Mouse (Mus musculus): ENCODE measurements around the gene Bbs2. TPM values are rescaled to one million over a fixed set of nuclear protein-coding genes. Genes with fewer than 3 reads are reported as not detected.
"Not testable (repeated sequence)": the region's sequence is repeated elsewhere in the genome, so short reads cannot be mapped to it uniquely, and the experiment has no call there.

Gene Bbs2
- total RNA-seq (2021): 10 to 100 TPM; 19.6 to 24.4 TPM

DNA sequence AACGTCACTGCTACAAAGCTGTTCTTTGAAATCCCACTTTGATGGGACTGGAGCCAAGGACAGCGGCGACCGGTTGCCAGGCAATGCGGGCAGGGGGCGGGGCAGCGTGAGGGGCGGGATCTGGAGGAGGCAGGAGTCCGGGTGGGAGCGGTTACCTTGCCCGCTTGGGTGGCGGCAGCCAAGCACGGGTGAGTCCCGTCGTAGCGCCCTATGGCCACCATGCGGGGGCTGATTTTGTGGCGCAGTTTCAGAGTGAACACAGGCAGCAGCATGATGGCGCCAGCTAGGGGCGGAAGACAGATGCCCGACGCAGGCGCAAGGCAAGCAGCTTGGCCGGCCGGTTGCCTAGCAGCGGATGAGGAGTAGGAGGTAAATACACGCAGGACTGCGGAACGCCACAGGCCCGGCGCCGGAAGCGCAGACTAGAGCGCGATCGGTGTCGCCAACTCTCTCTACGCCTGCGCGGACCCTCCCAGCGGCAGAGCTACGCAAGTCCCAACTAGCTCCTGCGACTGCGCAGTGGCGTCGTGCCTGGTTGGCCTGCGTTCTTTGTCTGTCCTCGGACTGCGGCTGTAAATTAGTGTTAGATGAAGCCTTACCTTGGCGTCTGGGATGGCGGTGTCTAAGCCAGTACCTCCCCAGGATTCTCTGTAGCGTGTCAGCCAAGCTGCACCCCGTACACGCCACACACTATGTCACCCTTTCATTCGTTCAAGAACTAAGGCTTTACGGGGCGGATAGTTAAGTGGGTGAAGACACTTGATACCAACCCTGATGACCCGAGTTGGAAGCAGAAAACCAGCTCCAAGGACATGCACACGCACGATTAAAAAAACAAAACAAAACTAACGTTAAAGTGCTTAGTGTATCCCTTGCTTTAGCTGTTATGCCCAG is at the start of gene Bbs2:
TSS of gene Bbs2 (minus strand) at position 848 of the 894 bp plus-strand sequence.
- DNase-seq (ENCODE audit: extremely low spot score in 1 of 2, low spot score in 1 of 2): peak; percentile 94 to 97

DNA sequence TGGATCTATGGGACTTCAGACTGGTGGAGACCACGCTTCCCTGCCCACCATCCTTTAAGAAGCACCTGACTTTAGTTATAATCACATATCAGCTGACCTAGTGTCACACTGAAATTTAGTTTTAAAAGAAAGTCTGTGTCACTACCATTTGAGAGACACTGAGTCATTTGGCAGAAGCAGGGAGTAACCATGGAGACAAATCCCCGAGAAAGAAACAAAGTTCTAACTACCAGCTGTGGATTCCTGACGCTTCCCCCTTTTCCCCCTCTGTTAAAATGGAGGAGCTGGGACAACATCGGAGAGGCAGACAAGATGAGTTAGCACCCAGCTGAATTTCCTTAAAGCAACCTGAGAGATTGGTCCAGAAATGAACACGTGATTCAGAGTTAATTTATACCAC is 49.5 kb upstream of the Bbs2 start:
- DNase-seq (ENCODE audit: extremely low spot score in 1 of 2, low spot score in 1 of 2): no peak

DNA sequence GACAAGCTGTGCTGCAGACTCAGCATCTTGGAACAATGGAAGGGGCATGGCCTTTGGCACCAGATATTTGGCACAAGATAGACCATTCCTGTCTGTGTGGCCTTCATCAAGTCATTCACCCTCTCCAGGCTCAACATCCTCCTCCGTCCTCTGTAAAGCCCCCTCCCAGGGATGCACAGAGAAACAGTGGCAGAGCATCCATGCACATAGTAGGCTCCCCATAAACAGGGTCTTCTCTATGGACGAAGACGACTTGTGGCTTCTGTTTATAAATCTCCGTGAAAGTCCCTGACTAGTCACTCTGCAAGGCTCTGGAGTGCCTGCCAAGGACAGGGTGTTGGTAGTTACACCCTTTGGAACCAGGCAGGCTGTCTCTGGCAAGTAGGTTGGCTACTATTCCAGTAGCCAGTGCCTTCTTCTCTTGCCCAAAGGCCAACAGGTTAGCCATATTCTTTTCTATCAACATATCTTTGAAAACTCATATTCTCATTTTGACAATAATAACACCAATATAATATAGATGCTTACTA is 41.6 kb upstream of the Bbs2 start:
- no peak for DNase-seq (ENCODE audit: extremely low spot score in 1 of 2, low spot score in 1 of 2)

GRCm38 (mm10) chr8:94136933-94137332 is 38.2 kb upstream of the Bbs2 start, which contains the start of gene Mt4:
Gene Mt4 (plus strand): TSS chr8:94137197.
- no peak for DNase-seq (ENCODE audit: extremely low spot score in 1 of 2, low spot score in 1 of 2)

GRCm38 (mm10) chr8:94136192-94136591 is 37.5 kb upstream of the Bbs2 start:
- DNase-seq (ENCODE audit: extremely low spot score in 1 of 2, low spot score in 1 of 2): no peak

DNA sequence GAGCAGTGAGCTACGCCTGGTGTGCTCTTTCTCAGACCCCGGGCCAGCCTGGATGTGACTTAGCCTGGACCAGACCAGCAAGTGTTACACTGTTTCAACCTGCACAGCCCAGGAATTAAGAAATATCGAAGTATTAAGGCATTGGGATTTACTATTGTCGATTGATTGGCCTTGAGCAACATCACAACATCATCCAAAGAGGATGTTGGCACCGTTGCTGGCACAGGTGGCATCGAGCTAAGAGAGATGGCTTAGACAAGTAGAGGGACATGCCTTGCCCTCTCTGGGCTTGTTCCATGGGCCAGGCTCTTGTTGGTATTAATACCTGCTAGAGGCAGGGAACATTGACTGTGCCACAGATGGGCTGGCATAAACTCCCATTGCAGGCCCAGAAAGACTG is 36.8 kb upstream of the Bbs2 start:
- no peak for DNase-seq (ENCODE audit: extremely low spot score in 1 of 2, low spot score in 1 of 2)

DNA sequence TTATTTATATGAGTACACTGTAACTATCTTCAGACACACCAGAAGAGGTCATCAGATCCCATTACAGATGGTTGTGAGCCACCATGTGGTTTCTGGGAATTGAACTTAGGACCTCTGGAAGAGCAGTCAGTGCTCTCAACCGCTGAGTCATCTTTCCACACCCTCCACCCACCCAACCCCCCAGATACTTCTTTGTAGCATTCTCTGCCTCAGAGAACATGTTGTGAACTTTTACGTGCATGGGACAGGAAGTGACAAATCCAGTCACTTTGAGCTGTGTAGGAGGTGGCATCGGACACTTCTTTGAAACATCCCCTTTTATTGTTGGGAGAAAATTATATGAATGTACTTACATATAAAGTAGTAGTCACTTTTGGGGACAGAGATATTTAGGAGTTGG is 35.9 kb upstream of the Bbs2 start:
- DNase-seq (ENCODE audit: extremely low spot score in 1 of 2, low spot score in 1 of 2): not testable (repeated sequence)

DNA sequence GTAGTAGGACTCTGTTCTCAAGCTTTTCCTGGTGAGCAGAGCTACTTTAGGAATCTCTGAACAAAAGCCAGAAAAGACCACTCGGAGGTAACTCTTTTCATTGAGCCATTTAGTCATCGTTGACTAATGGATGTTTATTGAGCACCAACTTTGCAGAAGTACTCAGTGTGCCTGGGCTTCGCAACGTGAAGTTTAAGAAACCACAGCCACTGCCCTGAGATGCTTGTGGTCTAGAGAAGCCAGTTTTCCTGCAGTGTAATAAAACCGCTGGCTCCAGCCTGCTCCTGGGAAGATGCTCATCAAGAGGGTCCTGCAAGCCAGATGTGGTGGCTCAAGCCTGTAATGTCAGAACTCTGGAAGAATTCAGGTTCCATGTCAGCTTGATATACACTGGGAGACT is 33.4 kb upstream of the Bbs2 start:
- DNase-seq (ENCODE audit: extremely low spot score in 1 of 2, low spot score in 1 of 2): no peak

- no peak for DNase-seq (ENCODE audit: extremely low spot score in 1 of 2, low spot score in 1 of 2)
Measured at GRCm38 (mm10) chr8:94130126-94130525, 31.4 kb upstream of the Bbs2 start.

GRCm38 (mm10) chr8:94129133-94129789 is 30.5 kb upstream of the Bbs2 start:
- no peak for DNase-seq (ENCODE audit: extremely low spot score in 1 of 2, low spot score in 1 of 2)

DNA sequence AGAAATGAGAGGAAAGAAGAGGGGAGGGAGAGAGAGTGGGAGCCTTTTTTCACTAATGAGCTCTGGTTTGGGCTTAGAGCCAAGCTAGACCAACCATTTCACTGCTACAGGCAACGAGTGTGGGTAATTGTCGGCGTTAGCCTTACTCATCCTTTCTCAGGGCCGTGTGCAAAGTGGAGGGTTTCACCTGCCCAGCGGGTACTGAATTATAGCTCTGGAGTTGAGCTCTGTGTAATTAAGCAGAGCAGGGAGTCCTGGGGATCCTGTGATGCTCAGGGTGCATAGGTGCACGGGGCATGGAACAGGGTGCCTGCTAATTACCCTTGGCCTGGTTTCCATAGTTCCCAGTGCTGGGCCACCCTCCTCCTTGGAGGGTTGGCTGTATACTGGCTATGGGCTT is 29.0 kb upstream of the Bbs2 start:
- DNase-seq (ENCODE audit: extremely low spot score in 1 of 2, low spot score in 1 of 2): no peak

DNA sequence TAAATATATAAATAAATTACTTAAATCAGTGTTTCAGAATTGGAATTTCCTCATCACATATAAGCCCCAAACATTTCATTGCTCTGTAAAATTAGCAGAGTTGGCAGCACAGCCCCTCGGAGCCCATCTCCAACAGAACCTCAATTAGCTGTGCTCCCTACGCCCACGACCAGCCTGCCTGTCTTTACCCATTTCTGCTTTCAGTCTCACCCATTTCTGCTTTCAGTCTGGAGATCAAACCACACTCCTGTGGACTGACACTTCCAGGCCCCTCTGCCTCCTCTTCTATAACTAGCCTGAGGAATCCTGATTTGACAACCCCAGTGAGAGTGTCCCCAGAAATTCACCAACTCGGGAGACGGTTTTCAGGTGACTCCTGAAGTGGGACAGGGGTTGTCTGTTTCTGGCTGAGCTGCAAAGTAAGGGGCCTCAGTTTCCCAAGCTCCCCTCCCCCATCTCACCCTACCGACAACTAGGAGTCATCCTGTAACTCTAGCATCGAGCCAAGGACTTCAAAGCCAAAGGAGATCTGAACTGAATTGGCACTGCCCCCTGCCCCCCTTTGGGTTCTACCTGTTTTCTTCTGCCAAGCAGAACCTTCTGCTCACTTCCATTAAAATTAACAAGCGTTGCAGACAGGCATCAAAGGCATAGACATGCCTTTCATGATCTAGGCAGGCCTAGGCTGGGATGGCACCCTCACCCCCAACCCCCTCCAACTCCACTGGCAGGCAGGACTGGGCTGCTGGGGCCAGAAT is 24.2 kb upstream of the Bbs2 start:
- no peak for DNase-seq (ENCODE audit: extremely low spot score in 1 of 2, low spot score in 1 of 2)

DNA sequence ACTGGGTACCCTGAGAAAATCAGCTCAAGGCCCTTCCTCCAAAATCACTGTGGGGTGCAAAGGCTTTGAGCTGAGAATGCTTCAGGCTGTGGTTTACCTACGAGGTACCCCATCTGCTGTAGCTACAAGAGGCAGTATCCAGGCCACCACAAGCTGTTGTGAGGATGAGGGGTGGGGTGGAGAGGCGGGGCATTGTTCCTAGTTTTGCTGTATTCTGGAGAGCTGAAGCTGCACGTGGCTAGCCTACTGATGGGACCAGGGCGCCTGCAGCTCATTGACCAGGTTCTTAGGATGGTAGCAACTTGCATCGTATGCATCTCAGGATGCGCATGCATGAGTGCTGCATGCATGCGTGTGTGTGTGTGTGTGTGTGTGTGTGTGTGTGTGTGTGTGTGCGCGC is 22.9 kb upstream of the Bbs2 start:
- no peak for DNase-seq (ENCODE audit: extremely low spot score in 1 of 2, low spot score in 1 of 2)

DNA sequence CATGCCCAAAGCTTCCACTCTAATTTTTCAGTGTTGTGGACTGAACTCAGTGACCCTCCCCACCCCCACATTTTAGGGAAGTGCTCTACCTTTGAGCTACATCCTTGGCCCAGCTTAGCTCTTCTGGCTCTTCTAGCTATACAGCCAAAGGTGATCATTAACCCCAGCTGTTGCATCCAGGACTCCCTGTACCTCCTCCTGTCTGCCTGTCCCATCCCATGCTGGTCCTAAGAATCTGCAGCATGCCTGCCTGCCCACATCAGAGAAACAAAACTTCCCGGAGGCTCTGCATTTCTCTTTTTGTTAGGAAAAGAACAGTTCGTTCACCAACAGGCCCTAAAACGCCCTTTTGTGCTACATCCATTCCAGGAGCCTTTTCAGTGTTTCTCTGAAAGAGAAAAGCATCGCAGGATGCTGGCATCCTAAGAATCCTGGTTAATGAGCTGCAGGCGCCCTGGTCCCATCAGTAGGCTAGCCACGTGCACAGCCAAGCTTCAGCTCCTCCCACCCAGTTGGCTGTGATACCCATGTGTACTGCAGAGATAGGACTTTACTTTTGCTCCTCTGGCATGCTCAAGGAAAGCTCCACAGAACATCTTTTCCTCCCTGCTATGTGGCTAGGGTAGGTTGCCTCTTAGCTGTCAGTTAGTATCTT is 20.2 kb upstream of the Bbs2 start:
- peak in 1 of 2 experiments; percentile 48 for DNase-seq (ENCODE audit: extremely low spot score in 1 of 2, low spot score in 1 of 2)

GRCm38 (mm10) chr8:94113972-94114371 is 15.2 kb upstream of the Bbs2 start:
- no peak for DNase-seq (ENCODE audit: extremely low spot score in 1 of 2, low spot score in 1 of 2)

- DNase-seq (ENCODE audit: extremely low spot score in 1 of 2, low spot score in 1 of 2): no peak
Measured at GRCm38 (mm10) chr8:94113435-94113834, 14.7 kb upstream of the Bbs2 start.

DNA sequence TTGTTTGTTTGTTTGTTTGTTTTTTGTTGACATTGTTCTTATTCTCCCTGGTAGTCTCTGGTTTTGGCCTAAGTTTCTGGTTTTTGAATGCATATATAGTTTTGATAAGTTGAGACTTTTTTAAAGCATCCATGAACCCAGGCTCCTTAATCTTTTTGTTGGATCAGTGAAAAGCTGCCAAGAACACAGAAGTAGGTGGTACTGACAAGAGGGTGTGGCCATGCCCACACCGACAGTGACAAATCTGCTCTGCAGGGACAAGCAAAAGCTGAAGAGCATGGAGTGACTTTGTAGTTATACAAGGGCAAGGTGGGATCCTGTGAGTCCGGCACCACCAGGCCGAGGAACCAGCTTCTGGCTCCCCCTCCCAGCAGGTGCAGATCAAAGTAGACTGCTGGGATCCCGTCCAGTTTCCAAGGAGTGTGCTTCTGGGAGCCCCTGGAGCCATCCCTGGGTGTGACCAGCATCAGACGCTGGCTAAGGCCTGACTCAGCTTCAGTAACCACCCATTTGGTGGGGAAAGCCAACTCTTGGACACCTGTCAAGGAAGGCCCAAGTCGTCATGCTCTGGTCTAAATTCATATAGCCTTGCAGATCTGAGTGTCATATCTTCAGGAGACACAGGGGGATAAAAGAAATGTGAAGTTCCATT is 11.9 kb upstream of the Bbs2 start:
- DNase-seq (ENCODE audit: extremely low spot score in 1 of 2, low spot score in 1 of 2): no peak

DNA sequence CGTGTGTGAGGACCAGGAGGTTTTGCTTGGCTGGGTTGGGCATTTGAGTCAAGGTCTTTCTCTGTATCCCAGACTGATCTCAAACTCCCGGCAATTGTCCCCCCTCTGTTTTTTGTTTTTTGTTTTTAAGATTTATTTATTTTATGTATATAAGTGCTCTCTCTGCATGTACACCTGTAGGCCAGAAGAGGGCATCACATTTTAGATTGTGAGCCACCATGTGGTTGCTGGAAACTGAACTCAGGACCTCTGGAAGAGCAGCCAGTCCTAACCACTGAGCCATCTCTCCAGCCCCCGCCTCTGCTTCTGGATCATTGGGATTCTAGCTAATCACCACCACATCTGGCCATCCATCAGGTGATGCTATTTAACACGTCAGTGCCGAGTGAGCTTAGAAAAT is 11.1 kb upstream of the Bbs2 start:
- no peak for DNase-seq (ENCODE audit: extremely low spot score in 1 of 2, low spot score in 1 of 2)

DNA sequence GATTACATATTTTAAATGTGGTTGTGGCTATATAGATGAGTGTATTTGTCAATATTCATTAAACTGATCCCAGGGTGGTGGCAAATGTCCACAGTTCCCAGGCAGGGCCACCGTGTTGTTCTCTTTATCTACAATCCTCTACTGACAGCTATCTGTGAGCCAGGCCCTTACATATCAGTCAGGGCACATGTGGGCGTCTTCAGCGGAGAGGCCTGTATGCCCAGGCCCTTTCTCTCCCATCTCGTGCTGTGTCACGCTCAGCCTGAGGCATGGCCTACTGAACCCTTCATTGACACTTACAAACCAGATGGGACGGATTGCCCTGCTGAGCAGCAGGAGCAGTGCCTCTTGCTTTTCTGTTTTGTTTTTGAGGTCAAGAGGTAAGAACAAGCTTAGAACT is 10.7 kb upstream of the Bbs2 start:
- no peak for DNase-seq (ENCODE audit: extremely low spot score in 1 of 2, low spot score in 1 of 2)

DNA sequence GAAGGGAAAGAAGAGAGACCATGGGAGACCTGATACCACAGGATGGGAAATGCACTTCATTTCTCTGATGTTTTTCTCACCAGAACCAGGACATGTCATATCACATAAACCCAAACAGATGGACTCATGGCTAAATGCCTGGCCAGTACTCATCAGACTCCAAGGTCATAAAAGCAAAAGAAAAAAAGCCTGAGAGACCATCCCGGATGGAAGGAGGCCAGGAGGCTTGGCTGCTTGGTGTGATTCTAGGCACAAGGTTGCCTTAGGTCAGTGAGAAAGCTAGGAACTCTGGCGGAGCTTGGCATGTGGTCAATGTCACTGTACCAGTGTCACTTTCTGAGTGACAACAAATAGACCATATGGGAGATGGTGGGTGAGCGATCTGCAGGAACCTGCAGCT is 9.1 kb upstream of the Bbs2 start:
- no peak for DNase-seq (ENCODE audit: extremely low spot score in 1 of 2, low spot score in 1 of 2)

Measured in layer of hippocampus, postnatal 25 days (tissue).